Mouse (Mus musculus) MEL (cell line): ENCODE data around the gene Ssb. TPM values are rescaled to one million over a fixed set of nuclear protein-coding genes. Genes with fewer than 3 reads are reported as not detected.

Experiments
- DNase-seq: peaks from one replicate; pipeline ENCODE4 v3.0.0; 2011; ENCODE audit warnings: low read depth, low spot score
- H3K27ac ChIP-seq: 2 replicates; pipeline ENCODE4 v1.5.1; 2012; ENCODE audit warnings: low read depth, mild to moderate bottlenecking, control low read depth, low read length, moderate library complexity; ENCODE audit not compliant: control insufficient read depth
- H3K27me3 ChIP-seq, 2 experiments: fragments of 150-350 bp in 1 of 2; sonication (generic) in 1 of 2; 2 replicates each; pipeline ENCODE4 v1.6.1; 2012; ENCODE audit warnings: low read length in 2 of 2, mild to moderate bottlenecking in 2 of 2, improper control_type of control experiment in 1 of 2, moderate library complexity in 1 of 2; ENCODE audit not compliant: insufficient read depth in 2 of 2, control insufficient read depth in 1 of 2
- H3K36me3 ChIP-seq, 2 experiments: 2 replicates each; pipeline ENCODE4 v1.6.1; 2012 to 2014; ENCODE audit warnings: low read length in 2 of 2, improper control_type of control experiment in 1 of 2, inconsistent platforms in 1 of 2, mild to moderate bottlenecking in 1 of 2; ENCODE audit not compliant: insufficient read depth in 2 of 2, control insufficient read depth in 1 of 2
- H3K4me1 ChIP-seq, 2 experiments: fragments of 150-350 bp in 1 of 2; sonication (generic) in 1 of 2; 2 replicates each; pipeline ENCODE4 v1.6.1; 2012; ENCODE audit warnings: low read length in 2 of 2, improper control_type of control experiment in 1 of 2, mild to moderate bottlenecking in 1 of 2; ENCODE audit not compliant: insufficient read depth in 2 of 2, control insufficient read depth in 1 of 2
- H3K4me3 ChIP-seq, 2 experiments: fragments of 150-350 bp in 1 of 2; sonication (generic) in 1 of 2; 2 replicates each; pipeline ENCODE4 v1.5.1; 2012; ENCODE audit warnings: low read depth in 2 of 2, low read length in 2 of 2, mild to moderate bottlenecking in 2 of 2, moderate library complexity in 2 of 2, control low read depth in 1 of 2, improper control_type of control experiment in 1 of 2; ENCODE audit not compliant: control insufficient read depth in 1 of 2, insufficient read depth in 1 of 2
- H3K79me2 ChIP-seq: 2 replicates; pipeline ENCODE4 v1.6.1; 2012; ENCODE audit warnings: mild to moderate bottlenecking, low read length, moderate library complexity; ENCODE audit not compliant: control insufficient read depth, poor library complexity, insufficient read depth
- H3K9ac ChIP-seq: 2 replicates; pipeline ENCODE4 v1.6.1; 2012; ENCODE audit warnings: low read depth, mild to moderate bottlenecking, control low read depth, low read length, moderate library complexity; ENCODE audit not compliant: control insufficient read depth, poor library complexity, severe bottlenecking
- H3K9me3 ChIP-seq: fragments of 150-350 bp; sonication (generic); replicated peaks from 2 replicates; pipeline ENCODE4 v1.6.1; 2012; ENCODE audit warnings: mild to moderate bottlenecking, low read length, improper control_type of control experiment, moderate library complexity; ENCODE audit not compliant: insufficient read depth
- BHLHE40 ChIP-seq: IDR thresholded peaks from 2 replicates; pipeline ENCODE4 v1.6.1; 2012; ENCODE audit warnings: low read depth, mild to moderate bottlenecking, inconsistent platforms, low read length, improper control_type of control experiment, borderline replicate concordance
- CTCF ChIP-seq, 3 experiments: IDR thresholded peaks in 2 of 3; conservative IDR thresholded peaks in 1 of 3; 2 replicates each; pipeline ENCODE4 v1.5.1; 2011 to 2012; ENCODE audit warnings: low read length in 3 of 3, low read depth in 2 of 3, mild to moderate bottlenecking in 2 of 3, improper control_type of control experiment in 1 of 3, inconsistent platforms in 1 of 3, mixed read lengths in 1 of 3, moderate library complexity in 1 of 3; ENCODE audit not compliant: control insufficient read depth in 1 of 3, insufficient read depth in 1 of 3, poor library complexity in 1 of 3, severe bottlenecking in 1 of 3
- EP300 ChIP-seq, 2 experiments: IDR thresholded peaks; 2 replicates each; pipeline ENCODE4 v1.6.1; 2011; ENCODE audit warnings: improper control_type of control experiment in 2 of 2, low read length in 2 of 2, low read depth in 1 of 2, mild to moderate bottlenecking in 1 of 2
- HCFC1 ChIP-seq: IDR thresholded peaks from 2 replicates; pipeline ENCODE4 v1.6.1; 2012; ENCODE audit warnings: low read depth, mild to moderate bottlenecking, inconsistent platforms, low read length, improper control_type of control experiment, moderate library complexity
- KAT2A ChIP-seq: conservative IDR thresholded peaks from 2 replicates; pipeline ENCODE4 v1.6.1; 2012; ENCODE audit warnings: low read depth, low read length, improper control_type of control experiment, inconsistent platforms
- MEF2A ChIP-seq: IDR thresholded peaks from 2 replicates; pipeline ENCODE4 v1.6.1; 2014; ENCODE audit warnings: low read depth, mild to moderate bottlenecking, inconsistent platforms, low read length, improper control_type of control experiment; ENCODE audit not compliant: poor library complexity, insufficient replicate concordance, severe bottlenecking; ENCODE audit errors: extremely low read depth
- MXI1 ChIP-seq: IDR thresholded peaks from 2 replicates; pipeline ENCODE4 v1.6.1; 2011; ENCODE audit warnings: mild to moderate bottlenecking, low read depth, low read length, improper control_type of control experiment
- MYC ChIP-seq: IDR thresholded peaks from 2 replicates; pipeline ENCODE4 v1.6.1; 2011; ENCODE audit warnings: low read depth, mild to moderate bottlenecking, low read length, improper control_type of control experiment, moderate library complexity
- NELFE ChIP-seq: IDR thresholded peaks from 2 replicates; pipeline ENCODE4 v1.6.1; 2011; ENCODE audit warnings: low read depth, low read length, improper control_type of control experiment
- NRF1 ChIP-seq: IDR thresholded peaks from 2 replicates; pipeline ENCODE4 v1.6.1; 2014; ENCODE audit warnings: low read depth, mild to moderate bottlenecking, inconsistent platforms, low read length, improper control_type of control experiment, moderate library complexity; ENCODE audit not compliant: poor library complexity, insufficient read depth, severe bottlenecking
- POLR2A ChIP-seq, 2 experiments: IDR thresholded peaks; 2 replicates each; pipeline ENCODE4 v1.6.1; 2011 to 2012; ENCODE audit warnings: low read length in 2 of 2, mild to moderate bottlenecking in 2 of 2, control low read depth in 1 of 2, improper control_type of control experiment in 1 of 2, low read depth in 1 of 2, moderate library complexity in 1 of 2; ENCODE audit not compliant: control insufficient read depth in 1 of 2, insufficient read depth in 1 of 2, poor library complexity in 1 of 2
- POLR2AphosphoS2 ChIP-seq: IDR thresholded peaks from 2 replicates; pipeline ENCODE4 v1.6.1; 2011; ENCODE audit warnings: low read length, improper control_type of control experiment
- SIN3A ChIP-seq: IDR thresholded peaks from 2 replicates; pipeline ENCODE4 v1.6.1; 2012; ENCODE audit warnings: low read length, improper control_type of control experiment, inconsistent platforms
- SMC3 ChIP-seq: IDR thresholded peaks from 2 replicates; pipeline ENCODE4 v1.6.1; 2011; ENCODE audit warnings: low read depth, low read length, improper control_type of control experiment
- UBTF ChIP-seq: IDR thresholded peaks from 2 replicates; pipeline ENCODE4 v1.6.1; 2012; ENCODE audit warnings: low read depth, mild to moderate bottlenecking, inconsistent platforms, low read length, improper control_type of control experiment, moderate library complexity, borderline replicate concordance; ENCODE audit not compliant: insufficient read depth
- ZC3H11A ChIP-seq: IDR thresholded peaks from 2 replicates; pipeline ENCODE4 v1.6.1; 2012; ENCODE audit warnings: low read depth, mild to moderate bottlenecking, inconsistent platforms, low read length, improper control_type of control experiment
- ZKSCAN1 ChIP-seq: IDR thresholded peaks from 2 replicates; pipeline ENCODE4 v1.6.1; 2012; ENCODE audit warnings: low read depth, mild to moderate bottlenecking, inconsistent platforms, low read length, improper control_type of control experiment, moderate library complexity
- polyA plus RNA-seq, 2 experiments: library from polyadenylated mRNA; stranded (reverse) in 1 of 2; unstranded in 1 of 2; fragments of >175 nt in 1 of 2; fragments of >200 nt in 1 of 2; gene quantifications; 2 replicates each; pipeline versions ENCODE4 v1.2.1 to v1.2.4; 2012; ENCODE audit warnings: low replicate concordance in 2 of 2, low read depth in 1 of 2; ENCODE audit not compliant: insufficient read length in 2 of 2, insufficient read depth in 1 of 2, missing spikeins in 1 of 2
- total RNA-seq: library from RNA; depleted of rRNA; stranded (reverse); fragments of 300-350 nt; gene quantifications from 2 replicates; pipeline ENCODE4 v1.2.3, GENCODE M21; 2012; rRNA removed

The Ssb gene
- total and polyA plus RNA-seq, 3 experiments, result 219 to 1,377 (median 357) TPM

- peaks cover 18% of the 10 kb centered on the region for H3K79me2 ChIP-seq
- H3K4me3 ChIP-seq, result no peak overlapping the region
- no peaks in the 10 kb centered on the region for H3K9me3 ChIP-seq
- no peak overlapping the region for H3K27ac ChIP-seq
- H3K27me3 ChIP-seq, result no peaks in the 10 kb centered on the region
- no peak for DNase-seq
- peaks cover 0 to 7% of the 10 kb centered on the region in 2 experiments; a peak in 2 of 4 replicates for H3K36me3 ChIP-seq
- H3K9ac ChIP-seq, result no peak overlapping the region
- TF ChIP-seq UBTF (no peak), SMC3 (no peak), SIN3A (no peak), NRF1 (no peak), POLR2AphosphoS2 (no peak)
- TF ChIP-seq, all 39 proteins: peak for 0
- H3K4me1 ChIP-seq, result no peaks in the 10 kb centered on the region
Measured at GRCm38 (mm10) chr2:69912801-69913200, 51.4 kb downstream of the Ssb start.

GRCm38 (mm10) chr2:69917301-69917700 is 55.9 kb downstream of the Ssb start:
- H3K79me2 ChIP-seq, result peaks cover 2% of the 10 kb centered on the region; the same call in 1 of the 2 replicates
- H3K9me3 ChIP-seq, result no peaks in the 10 kb centered on the region
- H3K4me1 ChIP-seq, result no peaks in the 10 kb centered on the region
- TF ChIP-seq MYC (no peak), HCFC1 (no peak), ZC3H11A (no peak), KAT2A (no peak), POLR2A (IDR thresholded peaks at IDR 0.05; ENCODE audit: control insufficient read depth in 1 of 2, insufficient read depth in 1 of 2, low read depth in 1 of 2, low read length in 2 of 2, poor library complexity in 1 of 2) (no peak), CTCF (IDR thresholded peaks at IDR 0.05 in 2 of 3, conservative IDR thresholded peaks at IDR 0.05 in 1 of 3; ENCODE audit: control insufficient read depth in 1 of 3, insufficient read depth in 1 of 3, low read depth in 2 of 3, low read length in 3 of 3, poor library complexity in 1 of 3, severe bottlenecking in 1 of 3) (no peak), NELFE (no peak), MXI1 (no peak), EP300 (IDR thresholded peaks at IDR 0.05; ENCODE audit: low read depth in 1 of 2, low read length in 2 of 2) (no peak), BHLHE40 (no peak), ZKSCAN1 (no peak), MEF2A (no peak)
- H3K9ac ChIP-seq, result no peak overlapping the region
- H3K27me3 ChIP-seq, result no peaks in the 10 kb centered on the region
- H3K4me3 ChIP-seq, result no peak overlapping the region
- no peak for DNase-seq
- H3K27ac ChIP-seq, result no peak overlapping the region
- H3K36me3 ChIP-seq, result peaks cover 0 to 9% of the 10 kb centered on the region in 2 experiments; a peak in 3 of 4 replicates

Other genes with a start within 250 kb of the Ssb start
- gene Bbs5, start 214.4 kb upstream of the Ssb start, total RNA-seq, result 5.7 and 6.3 TPM in 2 replicates
- gene Bbs5, start 214.4 kb upstream of the Ssb start, polyA plus RNA-seq, result 1 to 10 TPM in 1 of 2 experiments, not detected in 1; 5.4 TPM
- gene Klhl41, start 191.4 kb upstream of the Ssb start, total RNA-seq, result 0.10 and 0.12 TPM in 2 replicates
- gene Klhl41, start 191.4 kb upstream of the Ssb start, polyA plus RNA-seq, result under 1 TPM in 1 of 2 experiments, not detected in 1; 0.04 TPM
- 8.9 and 9.8 TPM in 2 replicates for gene Fastkd1, start 148.0 kb upstream of the Ssb start, total RNA-seq
- 10 to 100 TPM in 1 of 2 experiments, not detected in 1; 15.7 TPM for gene Fastkd1, start 148.0 kb upstream of the Ssb start, polyA plus RNA-seq
- gene Ppig, start 139.0 kb upstream of the Ssb start, total RNA-seq, result 12.5 and 13.5 TPM in 2 replicates
- 100 to 1,000 TPM; 115 to 132 TPM for gene Ppig, start 139.0 kb upstream of the Ssb start, polyA plus RNA-seq
- 0.85 and 1.1 TPM in 2 replicates for gene Ccdc173, start 72.0 kb upstream of the Ssb start, total RNA-seq
- 1 to 10 TPM in 1 of 2 experiments, not detected in 1; 1.9 TPM for gene Ccdc173, start 72.0 kb upstream of the Ssb start, polyA plus RNA-seq
- gene Phospho2, start 71.9 kb upstream of the Ssb start, total RNA-seq, result 11.8 and 13.2 TPM in 2 replicates
- 10 to 100 TPM in 1 of 2 experiments, not detected in 1; 13.2 TPM for gene Phospho2, start 71.9 kb upstream of the Ssb start, polyA plus RNA-seq
- gene Klhl23, start 39.6 kb upstream of the Ssb start, total RNA-seq, result 24.8 and 27.6 TPM in 2 replicates
- gene Klhl23, start 39.6 kb upstream of the Ssb start, polyA plus RNA-seq, result 100 to 1,000 TPM in 1 of 2 experiments, 10 to 100 TPM in 1; 31.4 to 238 TPM
- 27.5 and 32.3 TPM in 2 replicates for gene Mettl5, start 24.1 kb downstream of the Ssb start, total RNA-seq
- gene Mettl5, start 24.1 kb downstream of the Ssb start, polyA plus RNA-seq, result 10 to 100 TPM in 1 of 2 experiments, not detected in 1; 29.2 TPM
- gene Ubr3, start 35.7 kb downstream of the Ssb start, total RNA-seq, result 10.1 and 13.5 TPM in 2 replicates
- gene Ubr3, start 35.7 kb downstream of the Ssb start, polyA plus RNA-seq, result 100 to 1,000 TPM in 1 of 2 experiments, 10 to 100 TPM in 1; 25.3 to 188 TPM
- gene Myo3b, start 177.6 kb downstream of the Ssb start, total RNA-seq, result not detected in 2 replicates
- not detected for gene Myo3b, start 177.6 kb downstream of the Ssb start, polyA plus RNA-seq